Mouse (Mus musculus) stomach, embryonic 14.5 days (tissue): ENCODE measurements at regions not wholly inside any gene's neighbourhood (a gene's known extent, or its start where the extent isn't known, plus 50 kb on each side); places are given as distances from the start of the nearest gene placed in this dataset.
A peak's percentile ranks its signal among the peaks of the same experiment; 100 is the strongest.

Experiments used
- ATAC-seq: fragments of 200-750 bp; cut with Nextera tagmentation; 2 replicates; pipeline ENCODE4 v1.8.0; 2017; ENCODE audit warnings: low read depth, moderate TSS enrichment; ENCODE audit not compliant: insufficient number of reproducible peaks, insufficient read depth, low FRiP score
- H3K27ac ChIP-seq: fragments of 300-500 bp; sonication (generic); 2 replicates; pipeline ENCODE4 v1.5.1; 2014; ENCODE audit warnings: mild to moderate bottlenecking, low read length, moderate library complexity, mixed read lengths
- H3K27me3 ChIP-seq: fragments of 300-500 bp; sonication (generic); 2 replicates; pipeline ENCODE4 v1.6.1; 2014; ENCODE audit warnings: low read length, control low read depth, mixed read lengths; ENCODE audit not compliant: control insufficient read depth, insufficient read depth
- H3K36me3 ChIP-seq: fragments of 300-500 bp; sonication (generic); 2 replicates; pipeline ENCODE4 v1.6.1; 2014; ENCODE audit warnings: mild to moderate bottlenecking, control low read depth, low read length, moderate library complexity, mixed read lengths; ENCODE audit not compliant: control insufficient read depth, insufficient read depth
- H3K4me1 ChIP-seq: fragments of 300-500 bp; sonication (generic); 2 replicates; pipeline ENCODE4 v1.6.1; 2014; ENCODE audit warnings: low read length, control low read depth, mixed read lengths; ENCODE audit not compliant: control insufficient read depth, insufficient read depth
- H3K4me2 ChIP-seq: fragments of 300-500 bp; sonication (generic); replicated peaks from 2 replicates; pipeline ENCODE4 v1.6.1; 2014; ENCODE audit warnings: low read depth, low read length, control low read depth
- H3K4me3 ChIP-seq: fragments of 300-500 bp; sonication (generic); 2 replicates; pipeline ENCODE4 v1.5.1; 2014; ENCODE audit warnings: low read depth, low read length, control low read depth
- H3K9ac ChIP-seq: fragments of 300-500 bp; sonication (generic); replicated peaks from 2 replicates; pipeline ENCODE4 v1.6.1; 2014; ENCODE audit warnings: low read depth, mild to moderate bottlenecking, control low read depth, low read length, moderate library complexity, mixed read lengths
- H3K9me3 ChIP-seq: fragments of 300-500 bp; sonication (generic); 2 replicates; pipeline ENCODE4 v1.6.1; 2016; ENCODE audit warnings: low read depth, low read length, control low read depth; ENCODE audit not compliant: control insufficient read depth
- WGBS: fragments of 180-500 bp; shearing (Covaris S2); extraction: QIAGEN DNeasy Blood & Tissue Kit; methylation state at CpG from one replicate; pipeline ENCODE4 v1.1.7; 2014; 5-methylcytosine and 5-hydroxymethylcytosine counted together

DNA sequence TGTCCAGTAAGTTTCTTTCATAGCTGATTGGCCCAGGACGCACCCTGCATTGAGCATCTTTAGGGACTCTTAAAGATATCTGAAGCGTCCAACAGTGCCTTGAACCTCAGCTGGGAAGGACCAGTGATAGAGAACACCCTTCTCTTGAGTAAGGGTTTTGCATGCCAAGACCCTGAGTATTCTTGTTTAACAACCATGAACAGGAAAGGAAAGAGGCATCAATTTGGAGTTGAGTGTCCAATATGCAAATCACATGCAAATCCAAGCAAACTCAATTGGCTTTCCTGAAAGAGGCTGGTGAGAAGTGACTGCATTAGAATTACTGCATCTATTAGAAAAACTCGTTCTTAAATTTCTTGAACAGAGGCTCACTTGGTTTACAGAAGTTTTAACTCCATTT is 220.0 kb upstream of the A1bg start:
- no peak overlapping the region for H3K4me3 ChIP-seq
- H3K4me1 ChIP-seq = no peaks in the 10 kb centered on the region
- no peak overlapping the region for H3K27ac ChIP-seq
- whole genome bisulfite sequencing = 76% methylated on average over 3 of the region's 3 CpGs
- H3K4me2 ChIP-seq = no peak overlapping the region
- H3K36me3 ChIP-seq = no peaks in the 10 kb centered on the region
- no peaks in the 10 kb centered on the region for H3K9me3 ChIP-seq
- H3K9ac ChIP-seq = no peak overlapping the region
- H3K27me3 ChIP-seq = no peaks in the 10 kb centered on the region
- ATAC-seq = no peak

DNA sequence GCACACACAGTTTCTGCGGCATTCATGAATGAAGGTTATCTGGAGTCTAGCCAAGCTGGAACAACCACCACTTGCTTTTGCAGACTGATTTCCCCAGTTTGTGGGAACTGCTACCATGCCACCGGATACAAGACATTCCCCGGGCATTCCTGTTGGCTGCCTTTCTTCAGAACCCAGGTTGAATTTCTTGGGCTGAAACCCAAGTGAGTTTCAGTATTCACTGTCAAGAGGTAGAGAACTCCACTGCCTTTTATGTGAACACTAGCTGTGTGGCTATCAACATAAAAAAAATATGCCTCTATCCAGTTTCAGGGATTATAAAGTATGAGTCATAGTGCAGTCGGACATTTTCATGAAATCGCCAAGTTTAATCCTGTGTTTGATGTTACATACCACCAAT is 216.3 kb upstream of the A1bg start:
- H3K9ac ChIP-seq = no peak overlapping the region
- 85% methylated on average over 5 of the region's 5 CpGs for WGBS
- H3K4me1 ChIP-seq = no peaks in the 10 kb centered on the region

DNA sequence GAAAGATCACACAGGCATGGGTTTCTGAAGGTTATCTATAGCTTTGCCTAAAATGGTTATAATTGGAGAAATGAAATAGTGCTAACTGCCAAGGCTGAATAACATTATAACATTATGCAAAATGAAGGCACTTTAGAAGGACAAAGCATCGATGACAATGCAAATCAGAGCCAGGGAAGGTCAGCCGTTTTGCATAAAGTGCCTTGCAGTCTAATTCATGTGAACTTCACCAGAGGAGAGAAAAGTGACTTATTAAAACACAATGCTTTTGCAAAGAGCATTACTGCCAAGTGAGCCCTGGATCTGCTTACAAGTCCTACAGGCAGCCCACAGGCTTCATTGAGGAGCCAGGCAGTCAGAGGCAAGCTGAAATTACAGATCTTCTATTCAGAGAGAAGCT is 214.0 kb upstream of the A1bg start:
- no peak for ATAC-seq
- WGBS = 86% methylated on average over 2 of the region's 2 CpGs
- H3K4me3 ChIP-seq = no peak overlapping the region

More for the DNA sequence above, 216.3 kb upstream of the A1bg start:
- Histone ChIP-seq H3K36me3 (no peaks in the 10 kb centered on the region), H3K27ac (no peak overlapping the region), H3K27me3 (no peaks in the 10 kb centered on the region), H3K9me3 (no peaks in the 10 kb centered on the region), H3K4me3 (no peak overlapping the region), H3K4me2 (no peak overlapping the region)
- no peak for ATAC-seq

DNA sequence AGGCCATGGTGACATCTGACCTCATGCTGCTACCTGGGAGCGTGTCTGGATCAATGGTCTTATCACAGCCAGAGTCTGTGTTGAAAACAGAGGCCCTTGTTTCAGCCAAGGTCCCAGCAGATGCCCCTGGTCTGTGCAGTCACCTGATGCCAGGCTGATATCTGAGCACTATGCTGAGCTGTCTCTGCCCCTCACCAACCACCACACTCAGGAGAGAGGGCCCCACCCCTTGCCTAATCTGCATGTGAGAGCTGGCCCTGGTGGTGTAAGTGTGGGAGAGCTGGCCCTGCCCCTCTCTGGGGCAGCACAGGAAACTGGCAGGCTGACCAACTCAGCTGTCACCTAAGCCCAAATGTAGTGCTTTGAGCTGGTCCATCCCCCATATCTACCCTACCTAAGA is 210.5 kb upstream of the A1bg start:
- WGBS = 82% methylated on average over 1 of the region's 1 CpGs
- Histone ChIP-seq H3K4me3 (no peak overlapping the region), H3K36me3 (no peaks in the 10 kb centered on the region), H3K4me2 (no peak overlapping the region), H3K9me3 (no peaks in the 10 kb centered on the region), H3K4me1 (no peaks in the 10 kb centered on the region), H3K9ac (no peak overlapping the region), H3K27ac (no peak overlapping the region), H3K27me3 (no peaks in the 10 kb centered on the region)
- ATAC-seq = no peak

More for the DNA sequence above, 214.0 kb upstream of the A1bg start:
- Histone ChIP-seq H3K27ac (no peak overlapping the region), H3K9ac (no peak overlapping the region), H3K4me1 (no peaks in the 10 kb centered on the region), H3K4me2 (no peak overlapping the region), H3K9me3 (no peaks in the 10 kb centered on the region), H3K27me3 (no peaks in the 10 kb centered on the region), H3K36me3 (no peaks in the 10 kb centered on the region)

DNA sequence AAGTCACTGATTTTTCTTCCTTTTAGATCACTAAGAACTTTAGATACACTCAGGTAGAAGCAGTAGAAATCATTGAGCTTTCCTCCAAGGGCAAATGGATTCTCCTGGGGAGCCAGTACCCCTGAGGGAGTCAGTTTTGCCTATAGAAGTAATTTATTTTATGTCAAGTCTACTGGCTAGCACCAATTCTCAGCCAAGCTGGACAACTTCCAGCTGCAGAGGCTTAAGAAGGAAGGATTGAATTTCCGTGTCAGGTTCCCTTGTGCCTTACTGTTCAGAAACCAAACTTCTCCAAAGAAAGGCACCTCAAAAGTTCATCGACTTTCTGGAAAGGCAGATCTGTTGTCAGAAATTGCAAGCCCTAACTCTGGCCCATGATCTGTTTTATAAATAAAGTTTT is 205.2 kb upstream of the A1bg start:
- Histone ChIP-seq H3K4me3 (no peak overlapping the region), H3K27me3 (no peaks in the 10 kb centered on the region), H3K4me2 (no peak overlapping the region), H3K36me3 (no peaks in the 10 kb centered on the region), H3K9me3 (no peaks in the 10 kb centered on the region), H3K27ac (no peak overlapping the region), H3K9ac (no peak overlapping the region), H3K4me1 (no peaks in the 10 kb centered on the region)
- ATAC-seq = no peak
- 53% methylated on average over 2 of the region's 2 CpGs for WGBS

DNA sequence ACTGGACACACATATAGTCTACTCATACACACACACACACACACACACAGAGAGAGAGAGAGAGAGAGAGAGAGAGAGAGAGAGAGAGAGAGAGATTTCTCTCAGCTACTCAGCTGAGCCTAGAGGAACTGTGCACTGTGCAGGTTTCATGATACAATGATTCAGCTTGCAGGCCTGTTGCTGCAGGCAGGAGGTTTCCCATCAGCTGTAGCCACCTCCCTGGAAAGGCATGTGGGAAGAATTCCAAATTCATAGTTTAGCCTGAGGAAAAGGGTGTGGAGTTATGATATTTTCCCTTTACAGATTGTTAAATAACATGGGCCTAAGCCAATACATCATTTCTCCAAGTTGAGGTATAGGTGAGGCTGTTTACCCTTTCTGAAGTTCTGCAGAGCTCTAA is 204.3 kb upstream of the A1bg start:
- Histone ChIP-seq H3K4me2 (no peak overlapping the region), H3K9ac (no peak overlapping the region), H3K4me3 (no peak overlapping the region), H3K27me3 (no peaks in the 10 kb centered on the region), H3K36me3 (no peaks in the 10 kb centered on the region), H3K4me1 (no peaks in the 10 kb centered on the region), H3K9me3 (no peaks in the 10 kb centered on the region), H3K27ac (no peak overlapping the region)
- ATAC-seq = peak; percentile 28; the same call in 1 of the 2 replicates

DNA sequence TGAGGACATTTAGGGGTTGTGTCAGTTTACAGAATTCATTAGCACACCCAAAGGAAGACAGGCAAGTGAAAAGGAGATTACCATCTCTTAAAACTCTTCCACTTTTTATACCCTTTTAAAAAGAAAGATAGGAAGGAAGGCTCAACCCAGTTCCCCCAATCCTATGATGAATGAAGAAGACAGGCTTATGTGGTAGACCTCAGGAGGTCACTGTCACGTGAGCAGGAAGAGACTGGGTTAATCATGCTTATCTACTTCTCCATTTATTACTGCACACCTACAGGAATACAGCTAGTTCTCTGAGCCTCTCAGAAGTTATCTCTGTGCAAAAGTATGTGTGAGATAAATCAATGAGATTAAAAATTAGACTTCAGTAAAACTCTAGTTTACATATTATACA is 194.1 kb upstream of the A1bg start:
- Histone ChIP-seq H3K27ac (no peak overlapping the region), H3K36me3 (no peaks in the 10 kb centered on the region), H3K4me3 (no peak overlapping the region), H3K4me1 (no peaks in the 10 kb centered on the region), H3K9me3 (no peaks in the 10 kb centered on the region), H3K4me2 (no peak overlapping the region), H3K27me3 (no peaks in the 10 kb centered on the region), H3K9ac (no peak overlapping the region)
- 25% methylated on average over 1 of the region's 1 CpGs for WGBS
- no peak for ATAC-seq

DNA sequence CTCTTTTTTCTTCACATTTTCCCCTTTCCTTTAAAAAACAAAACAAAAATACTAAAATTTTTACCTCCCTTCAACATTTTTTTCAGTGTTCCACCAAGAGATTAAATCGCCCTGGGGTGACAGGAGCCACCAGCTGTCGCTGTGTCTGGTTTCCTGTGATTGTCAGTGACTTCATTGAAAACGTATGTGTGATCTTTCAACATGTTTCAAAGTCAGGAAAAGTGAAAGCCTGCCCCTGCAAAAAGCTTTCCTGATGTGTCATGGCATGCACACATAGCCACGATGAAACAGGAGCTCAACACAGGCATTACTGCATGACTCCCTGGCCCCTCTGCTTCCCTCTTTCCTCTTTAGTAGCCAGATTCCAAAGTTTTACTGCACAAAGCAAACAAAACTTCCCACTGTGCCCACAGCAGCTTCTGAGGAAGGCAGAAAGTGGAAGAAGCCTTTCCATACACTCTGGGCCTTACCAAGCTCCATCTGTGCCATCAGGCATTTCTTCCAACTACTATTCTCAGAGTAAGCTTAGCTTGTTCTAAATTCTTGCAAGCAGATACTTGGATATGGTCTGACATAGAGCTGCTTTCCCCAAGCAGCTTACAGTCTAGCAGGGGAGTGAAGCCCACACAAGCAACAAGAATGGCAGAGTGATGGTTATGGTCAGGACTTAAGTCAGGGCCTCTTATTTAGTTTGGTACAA is 186.8 kb upstream of the A1bg start:
- H3K9me3 ChIP-seq = no peaks in the 10 kb centered on the region
- H3K9ac ChIP-seq = no peak overlapping the region
- 40% methylated on average over 4 of the region's 4 CpGs for WGBS
- no peaks in the 10 kb centered on the region for H3K36me3 ChIP-seq
- H3K27ac ChIP-seq = no peak overlapping the region; the same call in 1 of the 2 replicates
- no peaks in the 10 kb centered on the region for H3K27me3 ChIP-seq
- no peak for ATAC-seq
- 0 out of 2 replicates have a peak, but pooled peaks cover 7% of the 10 kb centered on the region for H3K4me1 ChIP-seq
- H3K4me3 ChIP-seq = no peak overlapping the region
- no peak overlapping the region for H3K4me2 ChIP-seq

DNA sequence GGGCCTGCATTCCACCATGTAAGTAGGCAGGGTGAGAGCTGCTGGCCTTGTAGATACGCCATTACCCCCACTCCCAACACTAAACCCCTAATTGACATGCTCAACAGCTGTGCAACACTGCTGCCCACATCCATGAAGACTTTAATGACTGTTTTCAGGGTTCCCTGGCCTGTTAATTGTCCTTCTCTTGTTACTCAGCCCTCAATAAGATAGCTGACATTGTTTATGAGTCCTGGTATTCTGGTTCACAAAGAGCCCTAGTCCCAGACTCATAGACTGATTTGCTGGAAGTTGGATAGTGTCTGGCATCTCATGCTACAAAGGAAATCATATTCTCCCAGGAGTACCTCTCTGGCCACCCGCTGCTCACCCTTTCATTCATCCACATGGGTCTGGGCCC is 186.1 kb upstream of the A1bg start:
- H3K27ac ChIP-seq = no peak overlapping the region
- ATAC-seq = no peak

More for the DNA sequence above, 186.1 kb upstream of the A1bg start:
- Histone ChIP-seq H3K27me3 (no peaks in the 10 kb centered on the region), H3K4me3 (no peak overlapping the region), H3K9me3 (no peaks in the 10 kb centered on the region), H3K36me3 (no peaks in the 10 kb centered on the region), H3K9ac (no peak overlapping the region), H3K4me2 (no peak overlapping the region), H3K4me1 (0 out of 2 replicates have a peak, but pooled peaks cover 7% of the 10 kb centered on the region)
- 62% methylated on average over 2 of the region's 2 CpGs for WGBS
